Mouse (Mus musculus) cerebellum, adult 9-10 months (tissue): ENCODE results near the gene Rhoa.
"Not testable (repeated sequence)": the region's sequence is repeated elsewhere in the genome, so short reads cannot be mapped to it uniquely, and the experiment has no call there.

Experiments
- DNase-seq: peaks from one replicate; pipeline ENCODE4 v3.0.0; 2022

The Rhoa gene

DNA sequence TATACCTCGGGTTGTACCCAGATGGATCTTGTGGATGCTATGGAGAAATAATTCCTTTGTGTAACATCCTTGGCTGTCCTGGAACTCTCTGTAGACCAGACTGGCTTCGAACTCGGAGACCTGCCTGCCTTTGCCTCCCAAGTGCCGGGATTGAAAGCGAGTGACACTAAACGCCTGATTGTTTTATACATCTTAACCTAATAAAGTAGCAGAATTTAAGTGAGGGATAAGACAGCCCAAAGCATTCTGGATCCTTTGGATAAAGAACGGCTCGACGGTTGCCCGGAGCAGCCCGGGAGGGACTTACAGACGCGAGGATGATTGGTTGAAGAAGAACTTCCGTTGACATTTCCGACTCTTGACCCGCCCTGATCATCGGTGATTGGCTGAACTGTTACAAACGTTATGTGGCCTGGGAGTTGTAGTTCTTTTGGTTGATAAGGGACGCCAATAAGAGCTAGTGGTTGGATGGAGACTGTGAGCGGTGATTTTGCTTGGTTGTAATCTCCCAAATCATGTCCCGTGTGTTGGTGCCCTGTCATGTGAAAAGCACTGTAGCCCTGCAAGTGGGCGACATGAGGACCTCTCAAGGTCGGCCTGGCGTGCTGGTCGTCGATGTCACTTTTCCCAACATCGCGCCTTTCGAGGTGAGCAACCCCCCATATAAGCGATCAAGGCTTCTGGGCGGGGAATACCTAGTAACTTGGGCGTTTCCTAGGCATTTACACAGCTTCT, 15.7 kb upstream of the Rhoa start, which contains the start of gene Nicn1:
Gene Nicn1 (plus strand): TSS at position 414 of the 735 bp plus-strand sequence.
- DNase-seq = peak; percentile 98

DNA sequence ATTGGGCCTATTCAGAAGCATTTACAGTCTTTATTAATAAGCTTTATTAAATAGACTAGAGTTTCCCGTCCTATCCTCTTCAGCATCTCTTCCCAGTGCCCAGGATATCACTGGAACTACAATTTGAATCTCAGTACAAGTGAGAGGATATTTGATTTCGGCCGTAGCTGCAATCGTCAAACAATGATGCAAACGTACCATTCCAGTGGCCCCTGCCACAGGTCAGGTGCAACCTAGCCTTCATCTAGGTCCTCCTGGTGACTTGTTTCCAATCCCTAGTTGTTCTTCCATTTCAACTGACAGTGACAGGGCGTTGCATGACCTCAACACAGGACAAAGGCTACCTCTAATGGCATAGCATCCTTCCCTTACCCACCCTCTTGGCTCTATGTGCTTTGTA, 15.2 kb upstream of the Rhoa start:
- no peak for DNase-seq

DNA sequence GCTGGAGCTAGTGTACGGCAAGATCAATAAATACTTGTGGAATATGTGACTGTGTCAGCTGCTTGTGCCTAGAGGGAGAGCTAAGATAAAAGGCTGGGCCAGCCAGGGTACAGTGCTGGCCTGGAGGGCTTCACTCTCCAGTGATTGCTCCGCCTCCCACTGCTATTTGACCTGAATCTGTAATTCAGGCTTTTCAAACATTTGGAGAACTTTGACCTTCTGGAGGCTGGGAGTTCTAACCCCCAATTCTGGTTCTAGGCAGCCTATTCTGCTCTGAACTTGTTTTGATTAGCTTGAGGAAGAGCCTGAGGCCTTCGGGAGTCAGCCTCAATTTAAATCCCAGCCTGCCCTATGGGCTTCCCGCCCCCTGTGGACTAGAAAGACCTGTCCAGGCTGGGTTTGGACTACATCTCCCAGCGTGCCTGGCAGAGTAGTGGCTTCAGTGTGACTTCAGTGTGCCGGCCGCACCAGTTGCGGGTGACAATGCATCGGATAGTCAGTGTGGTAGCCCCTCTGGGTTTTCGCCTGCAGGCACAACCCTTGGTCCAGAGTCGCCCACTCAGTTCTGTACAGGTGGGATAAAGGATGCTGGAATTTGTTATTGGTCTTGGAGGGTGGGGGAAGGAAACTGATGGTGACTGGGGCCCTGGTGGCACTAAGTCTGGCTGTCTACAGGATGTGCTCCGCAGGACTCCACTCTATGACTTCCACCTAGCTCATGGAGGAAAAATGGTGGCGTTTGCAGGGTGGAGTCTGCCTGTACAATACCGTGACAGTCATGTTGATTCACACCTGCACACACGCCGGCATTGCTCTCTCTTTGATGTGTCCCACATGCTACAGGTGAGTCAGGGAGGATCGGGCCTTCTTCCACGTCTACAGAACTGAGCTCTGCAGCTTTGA, 9.2 kb upstream of the Rhoa start, which contains the start of gene Amt:
Gene Amt (plus strand): TSS at position 401 of the 903 bp plus-strand sequence.
- DNase-seq = no peak

DNA sequence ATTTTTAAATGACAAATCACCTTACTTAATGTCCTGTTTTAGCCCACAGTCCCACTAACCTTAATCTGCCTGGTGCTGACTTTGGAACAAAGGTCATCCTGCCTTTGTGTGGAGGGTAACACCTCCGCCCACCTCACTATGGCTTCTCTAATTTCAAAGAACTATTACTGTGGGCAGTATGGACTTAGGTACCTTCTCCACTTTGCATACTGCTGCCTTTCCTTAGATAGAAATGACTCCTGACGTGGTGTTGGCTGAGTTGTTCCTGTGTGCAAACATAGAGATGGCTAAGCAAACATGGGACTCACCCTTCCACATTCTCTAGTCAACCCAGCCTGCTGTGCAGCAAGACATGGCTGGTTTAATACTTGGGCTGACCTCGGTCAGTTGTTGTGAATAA, 4.1 kb upstream of the Rhoa start:
- no peak for DNase-seq

DNA sequence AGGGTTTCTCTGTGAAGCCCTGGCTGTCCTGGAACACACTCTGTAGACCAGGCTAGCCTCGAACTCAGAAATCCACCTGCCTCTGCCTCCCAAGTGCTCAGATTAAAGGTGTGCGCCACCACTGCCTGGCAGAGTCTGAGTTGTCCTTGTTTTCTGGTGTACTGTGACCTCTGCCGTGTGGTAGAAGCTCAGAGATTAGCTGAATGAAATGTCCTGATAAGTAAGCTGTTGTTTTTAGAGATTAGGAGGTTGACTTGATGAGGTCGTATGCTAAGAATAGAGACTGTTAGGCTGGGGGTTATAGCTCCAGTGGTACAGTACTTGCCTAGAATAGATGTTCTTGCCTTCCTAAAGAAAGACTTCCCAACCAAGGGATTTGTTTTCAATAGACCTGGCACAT, 1.2 kb upstream of the Rhoa start:
- DNase-seq = no peak

DNA sequence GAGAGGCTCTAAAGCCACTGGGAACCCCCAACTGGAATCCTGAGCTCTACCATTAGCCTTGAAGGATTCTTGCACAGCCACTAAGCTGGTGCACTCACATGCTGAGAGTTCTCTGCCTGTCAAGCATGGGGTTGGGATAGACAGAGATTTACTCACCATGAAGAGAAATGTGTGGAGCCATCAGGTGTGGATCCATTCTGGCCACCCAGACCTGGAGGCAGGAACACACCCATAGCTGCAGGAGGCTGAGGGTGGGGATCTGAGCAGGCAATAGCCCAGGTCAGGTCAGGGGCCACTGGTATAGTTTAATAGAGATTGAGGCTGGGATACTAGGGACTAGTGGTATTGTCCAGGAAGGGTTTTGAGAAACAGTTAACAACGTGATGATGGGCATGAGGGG, 759 bp upstream of the Rhoa start:
- DNase-seq = no peak

DNA sequence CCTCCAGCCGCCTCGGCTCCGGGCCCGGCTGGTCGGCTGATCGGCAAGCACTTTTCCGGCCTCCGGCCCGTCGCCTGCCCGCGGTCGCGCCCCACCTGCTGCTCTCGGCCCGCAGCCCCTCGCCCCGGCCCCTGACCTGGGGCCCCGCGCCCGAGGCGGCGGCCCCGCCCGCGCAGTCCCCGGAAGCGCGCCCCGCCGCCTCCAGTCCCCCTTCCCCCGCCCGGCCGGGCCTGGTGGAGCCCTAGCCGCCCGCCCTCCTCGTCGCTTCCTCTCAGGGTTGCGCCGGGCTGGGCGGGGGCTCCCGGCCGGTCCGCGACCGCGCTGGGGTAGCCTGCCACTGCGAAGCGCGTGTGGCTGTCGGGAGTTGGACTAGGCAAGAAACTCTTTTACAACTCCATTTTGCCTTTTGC, 647 bp downstream of the Rhoa start:
- no peak for DNase-seq

DNA sequence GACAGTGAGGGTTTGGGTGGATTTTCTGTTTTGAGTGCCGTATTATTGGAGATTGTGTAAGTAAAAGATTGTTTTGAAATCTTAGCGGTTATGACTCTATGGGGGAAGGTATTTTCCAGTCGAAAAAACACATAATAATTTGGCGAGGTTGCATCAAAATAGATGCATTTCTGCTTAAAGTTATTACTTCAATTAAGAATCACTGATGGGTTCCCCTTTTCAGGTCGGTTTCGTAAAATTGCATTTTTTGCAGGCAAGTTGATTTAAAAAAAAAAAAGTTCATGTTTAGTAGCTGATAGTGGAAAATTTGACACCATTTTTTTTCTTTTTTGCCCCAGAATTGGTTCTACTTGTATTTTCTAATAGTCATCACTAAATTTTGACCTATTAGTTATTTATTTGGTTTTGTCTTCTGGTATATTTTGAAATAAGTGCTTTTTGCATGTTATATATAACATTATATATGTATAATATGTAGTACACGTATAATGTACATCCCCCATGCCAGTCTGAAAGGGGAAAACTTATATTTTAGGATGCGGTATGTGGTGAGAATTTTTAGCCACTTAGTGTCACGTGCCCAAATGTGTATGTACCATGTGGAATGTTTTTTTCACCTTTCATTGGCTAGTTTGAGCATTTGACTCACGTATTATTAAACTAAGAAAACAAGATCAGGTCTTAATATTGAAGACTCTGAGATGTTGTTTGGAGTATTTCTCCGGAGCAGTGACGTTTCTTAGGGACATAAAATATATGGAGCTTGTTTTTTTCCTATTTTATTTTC, 1.3 kb downstream of the Rhoa start:
- DNase-seq = peak; percentile 50

DNA sequence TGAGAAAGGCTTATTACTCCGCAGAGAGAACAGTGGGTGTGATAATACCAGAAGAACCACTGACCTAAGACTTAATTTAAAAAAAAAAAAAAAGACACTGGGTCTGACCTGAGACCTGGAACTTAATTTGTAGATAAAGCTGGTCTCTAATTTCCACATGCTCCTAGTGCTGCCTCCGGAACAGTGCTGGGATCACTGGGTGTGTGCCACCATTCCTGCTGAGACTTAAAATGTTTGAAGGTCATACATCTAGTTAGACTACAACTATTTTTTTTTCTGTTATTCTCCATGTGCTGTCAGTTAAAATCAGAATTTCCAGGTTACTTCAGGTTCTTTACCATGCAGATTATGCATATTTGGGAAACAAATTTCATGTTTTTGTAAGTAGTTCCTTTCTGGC, 2.2 kb downstream of the Rhoa start:
- DNase-seq = peak; percentile 28

DNA sequence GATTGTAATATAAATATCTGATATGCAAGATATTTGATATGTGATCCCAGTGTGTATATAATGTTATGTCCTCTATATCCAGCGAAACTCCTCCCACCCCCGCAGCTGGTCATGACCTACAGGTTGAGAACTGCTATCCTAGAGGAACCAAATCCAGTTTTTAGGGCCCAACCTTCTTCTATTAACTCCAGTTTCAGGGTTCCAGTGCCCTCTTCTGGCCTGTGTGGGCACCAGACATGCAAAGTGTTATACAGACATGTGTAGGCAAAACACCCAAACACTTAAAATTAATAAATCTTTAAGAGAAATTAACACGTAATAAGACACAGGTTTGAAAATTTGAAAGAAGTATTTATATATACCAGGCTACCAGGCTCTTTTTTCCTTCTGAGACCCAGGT, 11.6 kb downstream of the Rhoa start:
- no peak for DNase-seq

DNA sequence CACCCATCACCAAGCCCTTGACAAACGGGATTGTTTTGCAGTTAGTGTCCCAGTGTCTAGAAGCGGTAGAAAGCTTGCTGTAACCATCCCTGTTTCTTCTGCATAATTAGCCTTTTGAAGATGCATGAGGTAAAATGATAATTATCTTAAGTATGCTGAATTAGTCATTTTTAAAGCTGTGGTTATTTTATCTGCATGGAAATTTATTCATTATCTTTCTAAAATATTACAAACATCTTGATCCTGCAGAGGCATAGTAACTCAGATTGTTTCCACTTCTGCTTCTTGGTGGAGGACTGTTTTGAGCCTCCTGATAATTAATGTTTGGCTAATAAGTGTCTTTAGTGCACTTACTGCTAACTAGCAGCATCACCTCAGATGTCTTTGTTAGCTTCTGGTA, 12.5 kb downstream of the Rhoa start:
- DNase-seq = no peak

DNA sequence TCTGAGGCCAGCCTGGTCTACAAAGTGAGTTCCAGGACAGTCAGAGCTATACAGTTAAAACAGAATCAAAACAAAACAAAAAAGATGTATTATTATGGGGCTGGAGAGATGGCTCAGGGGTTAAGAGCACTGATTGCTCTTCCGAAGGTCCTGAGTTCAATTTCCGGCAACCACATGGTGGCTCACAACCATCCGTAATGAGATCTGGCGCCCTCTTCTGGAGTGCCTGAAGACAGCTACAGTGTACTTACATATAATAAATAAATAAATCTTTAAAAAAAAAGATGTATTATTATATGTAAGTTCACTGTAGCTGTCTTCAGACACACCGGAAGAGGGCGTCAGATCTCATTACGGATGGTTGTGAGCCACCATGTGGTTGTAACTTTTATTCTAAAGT, 16.1 kb downstream of the Rhoa start:
- DNase-seq = not testable (repeated sequence)

DNA sequence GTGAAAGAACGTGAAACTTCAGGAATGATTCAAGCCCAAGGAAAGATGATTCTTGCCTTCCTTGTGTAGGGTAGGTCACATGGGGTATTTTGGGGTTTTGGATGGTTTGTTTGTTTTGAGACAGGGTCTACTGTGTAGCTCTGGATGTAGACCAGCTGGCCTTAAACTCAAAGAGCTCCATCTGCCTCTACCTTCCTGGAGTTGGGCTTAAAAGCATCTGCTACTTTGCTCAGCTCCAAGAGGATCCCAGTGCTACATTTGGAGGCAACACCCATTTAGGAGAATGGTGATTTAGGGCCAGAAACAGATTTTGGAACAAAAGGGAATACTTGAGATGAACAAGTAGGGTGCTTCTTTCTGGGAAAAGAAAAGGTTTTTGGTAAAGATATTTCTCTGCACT, 18.9 kb downstream of the Rhoa start:
- peak; percentile 61 for DNase-seq

DNA sequence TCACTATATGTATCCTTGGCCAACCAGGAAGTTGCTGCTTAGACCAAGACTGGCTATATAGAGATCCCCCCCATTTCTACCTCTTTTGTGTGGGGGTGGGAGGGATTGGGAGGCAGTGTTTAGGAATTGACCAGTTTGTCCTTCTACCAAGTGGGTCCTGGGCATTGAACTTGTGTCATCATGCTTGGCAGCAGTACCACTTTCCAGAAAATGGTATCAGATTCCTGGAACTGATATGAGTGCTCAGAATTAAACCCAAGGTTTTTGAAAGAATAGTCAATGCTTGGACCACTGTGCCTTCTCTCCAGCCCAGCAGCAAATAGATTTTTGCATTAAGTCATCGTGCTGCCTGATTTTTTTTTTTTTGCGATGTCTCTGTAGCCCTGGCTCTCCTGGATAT, 19.9 kb downstream of the Rhoa start:
- DNase-seq = no peak

DNA sequence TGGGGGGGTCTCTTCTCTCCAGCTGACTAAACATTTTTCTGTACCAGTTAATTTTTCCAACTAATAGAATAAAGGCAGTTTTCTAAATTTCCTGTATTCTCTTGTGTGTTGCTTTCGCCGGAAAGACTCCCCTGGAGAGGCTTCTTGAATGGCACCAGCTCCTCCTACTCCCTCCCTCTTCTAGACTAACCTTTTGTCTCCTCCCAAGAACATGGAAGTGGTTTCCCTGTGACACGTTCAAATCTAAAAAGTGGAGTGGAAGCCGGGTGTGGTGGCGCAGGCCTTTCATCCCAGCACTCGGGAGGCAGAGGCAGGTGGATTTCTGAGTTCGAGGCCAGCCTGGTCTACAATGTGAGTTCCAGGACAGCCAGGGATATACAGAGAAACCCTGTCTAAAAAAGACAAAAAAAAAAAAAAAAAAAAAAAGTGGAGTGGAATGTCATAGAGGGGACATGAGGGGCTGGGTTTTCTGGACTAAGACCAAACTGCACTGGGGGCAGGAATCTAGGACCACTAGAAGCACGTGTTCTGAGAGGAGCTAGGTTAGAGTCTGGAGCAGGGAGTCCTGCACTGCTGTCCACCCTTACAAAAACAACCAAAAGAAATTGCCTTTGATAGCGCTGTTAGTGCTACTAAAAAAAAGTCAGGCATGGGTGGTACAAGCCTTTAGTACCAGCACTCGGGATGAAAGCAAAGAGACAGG, 32.1 kb downstream of the Rhoa start:
- DNase-seq = no peak

DNA sequence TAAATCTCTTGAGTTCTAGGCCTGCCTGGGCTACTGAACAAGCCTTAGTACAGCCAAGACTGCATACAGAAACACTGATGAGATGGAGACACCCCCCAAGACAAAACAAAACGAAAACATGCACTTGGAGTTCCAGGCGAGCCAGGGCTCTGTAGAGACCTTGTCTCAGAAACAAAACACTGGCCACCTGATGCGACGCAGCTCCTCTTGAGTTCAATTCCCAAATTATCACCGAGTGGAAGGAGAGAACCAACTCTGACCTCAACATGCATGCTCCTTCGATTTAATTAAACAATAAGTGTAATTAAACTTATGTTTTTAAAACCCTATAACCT, 32.6 kb downstream of the Rhoa start:
- no peak for DNase-seq

DNA sequence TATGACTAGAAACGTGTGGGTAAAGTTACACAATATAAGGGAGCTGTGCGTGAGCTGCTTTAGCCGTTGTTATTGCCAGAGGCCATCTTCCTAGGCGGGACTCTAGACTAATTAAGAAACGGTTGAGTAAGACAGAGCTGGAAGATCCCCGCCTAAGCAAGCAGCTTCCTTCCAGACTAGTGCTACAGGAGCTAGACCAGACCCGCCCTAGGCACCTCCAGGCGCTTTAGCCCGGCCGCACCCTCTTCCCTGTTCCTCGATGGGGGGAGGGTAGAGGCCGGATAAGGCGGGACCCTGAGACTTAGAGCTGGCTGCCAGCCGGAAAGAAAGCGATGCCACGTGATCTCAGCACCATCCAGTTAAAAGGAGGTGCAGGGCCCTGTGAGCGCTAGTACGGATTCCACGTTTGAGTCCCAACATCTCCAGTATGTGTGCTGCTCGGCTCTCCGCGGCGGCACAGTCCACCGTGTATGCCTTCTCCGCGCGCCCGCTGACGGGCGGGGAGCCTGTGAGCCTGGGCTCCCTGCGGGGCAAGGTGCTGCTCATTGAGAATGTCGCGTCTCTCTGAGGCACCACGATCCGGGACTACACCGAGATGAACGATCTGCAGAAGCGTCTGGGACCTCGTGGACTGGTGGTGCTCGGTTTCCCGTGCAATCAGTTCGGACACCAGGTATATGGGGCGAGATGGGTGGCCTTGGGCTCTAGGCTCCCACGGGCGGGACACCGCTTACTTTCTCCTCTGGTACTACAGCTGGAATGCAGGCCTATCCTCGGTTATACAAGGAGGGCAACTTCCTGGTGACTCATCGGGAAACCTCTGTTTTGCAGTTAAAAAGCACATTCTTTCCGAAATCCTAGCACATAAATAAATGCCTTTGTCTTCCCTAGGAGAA, 33.2 kb downstream of the Rhoa start, which contains the start of gene Gpx1:
Gene Gpx1 (plus strand): TSS at position 18 of the 896 bp plus-strand sequence.
- DNase-seq = peak; percentile 87

DNA sequence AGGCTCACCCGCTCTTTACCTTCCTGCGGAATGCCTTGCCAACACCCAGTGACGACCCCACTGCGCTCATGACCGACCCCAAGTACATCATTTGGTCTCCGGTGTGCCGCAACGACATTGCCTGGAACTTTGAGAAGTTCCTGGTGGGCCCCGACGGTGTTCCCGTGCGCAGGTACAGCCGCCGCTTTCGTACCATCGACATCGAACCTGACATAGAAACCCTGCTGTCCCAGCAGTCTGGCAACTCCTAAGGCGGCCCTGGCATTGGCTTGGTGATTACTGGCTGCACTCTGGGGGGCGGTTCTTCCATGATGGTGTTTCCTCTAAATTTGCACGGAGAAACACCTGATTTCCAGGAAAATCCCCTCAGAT, 33.9 kb downstream of the Rhoa start:
- peak; percentile 45 for DNase-seq

DNA sequence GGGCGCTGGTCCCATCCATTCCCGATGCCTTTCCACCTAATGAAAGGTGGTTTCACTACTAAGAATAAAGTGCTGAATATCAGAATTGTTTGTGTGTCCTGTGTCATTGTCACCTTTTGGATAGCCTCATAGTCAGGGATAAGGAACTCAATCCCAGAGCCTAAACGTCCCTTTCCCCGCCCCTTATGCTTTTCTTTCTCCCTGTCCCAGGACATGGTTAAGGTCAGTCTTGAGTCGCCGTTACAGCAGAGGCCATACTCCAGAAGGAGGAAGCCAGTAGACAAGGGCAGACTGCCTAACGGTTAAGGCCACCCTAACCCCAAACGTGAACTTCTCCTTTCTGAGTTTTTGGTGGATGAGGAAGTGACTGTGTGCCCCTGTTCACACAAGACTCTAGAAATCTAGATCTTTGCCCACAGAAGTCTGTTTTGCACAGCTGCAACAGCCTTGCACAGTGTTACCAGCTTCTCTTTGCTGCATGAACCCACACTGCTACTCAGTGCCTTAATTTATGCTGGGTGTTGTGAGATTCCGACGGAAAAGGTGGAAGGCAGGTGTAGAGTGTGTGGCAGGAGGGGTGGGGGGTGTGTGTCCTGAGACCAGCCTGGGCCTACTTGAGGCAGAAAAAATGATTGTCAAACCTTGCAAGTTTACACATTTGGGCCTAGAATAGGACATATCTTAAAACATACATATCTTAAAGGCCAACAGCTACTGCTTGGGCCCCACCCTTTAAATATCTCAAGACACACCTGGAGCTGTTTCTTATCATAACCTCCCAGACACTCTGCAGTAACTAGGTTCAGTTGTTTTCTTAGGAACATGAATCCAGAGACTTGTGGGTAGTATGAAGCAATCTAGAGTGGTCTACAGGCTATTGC, 34.6 kb downstream of the Rhoa start:
- DNase-seq = no peak

DNA sequence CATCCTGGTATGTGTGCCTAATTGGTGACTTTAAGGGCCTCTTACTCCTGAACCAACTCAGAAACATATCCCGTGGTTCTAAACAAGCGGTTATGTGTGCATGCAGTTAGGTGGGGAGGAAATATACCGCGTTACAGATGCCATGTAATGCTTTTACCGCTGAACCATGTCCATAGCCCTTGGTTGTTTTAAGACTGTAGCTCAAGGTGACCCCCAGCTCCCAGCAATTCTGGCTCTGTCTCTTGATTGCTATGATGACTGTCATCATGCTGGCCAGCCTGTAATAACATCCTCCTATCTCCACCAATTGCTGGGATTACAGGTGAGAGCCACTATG, 35.2 kb downstream of the Rhoa start:
- no peak for DNase-seq

DNA sequence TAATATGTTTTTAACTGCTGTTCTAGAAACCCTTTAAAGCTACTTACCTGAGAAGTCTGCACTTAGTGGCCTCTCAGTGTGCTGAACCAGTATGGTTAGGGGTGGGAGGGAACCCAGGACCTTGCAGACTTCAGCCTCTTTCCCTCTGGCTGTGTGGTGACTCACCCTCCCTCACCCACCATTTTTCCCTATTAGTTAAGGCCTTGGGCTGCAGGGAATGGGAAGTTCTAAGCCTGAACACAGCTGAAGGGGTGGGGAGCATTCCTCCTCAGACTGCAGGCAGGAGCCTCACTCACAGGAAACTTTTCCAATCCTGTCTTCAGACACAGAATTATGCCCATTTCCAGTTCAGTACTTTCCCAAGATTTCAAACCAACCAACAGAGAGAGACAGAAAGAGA, 35.9 kb downstream of the Rhoa start:
- DNase-seq = no peak
